Mouse (Mus musculus): Measurements from ENCODE around the gene Snx27. TPM values are rescaled to one million over a fixed set of nuclear protein-coding genes. Genes with fewer than 3 reads are reported as not detected.
A peak's percentile ranks its signal among the peaks of the same experiment; 100 is the strongest.

The Snx27 gene
- total RNA-seq, 4 experiments from 2014 or later, result 33.6 to 45.8 (median 36.6) TPM

DNA sequence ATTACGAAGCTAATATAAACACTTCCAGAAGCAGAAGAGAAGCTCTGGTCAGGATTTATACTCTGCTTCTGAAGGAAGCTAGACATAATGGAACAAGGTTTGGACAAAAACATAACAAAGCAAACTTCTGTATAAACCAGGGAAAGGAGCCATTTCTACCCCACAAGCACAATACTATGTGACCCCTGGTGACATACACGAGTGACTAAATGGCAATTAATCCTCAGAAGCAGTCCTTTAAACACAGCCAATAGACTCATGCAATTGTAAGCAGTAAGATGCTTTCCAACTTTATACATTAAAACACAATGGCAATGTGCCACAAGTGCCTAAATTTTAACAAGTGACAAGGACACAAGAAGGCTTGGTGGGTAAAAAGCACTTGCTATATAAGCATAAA is 15.3 kb downstream of the Snx27 start:
- no peak for DNase-seq (ENCODE audit: low spot score in 2 of 2)

DNA sequence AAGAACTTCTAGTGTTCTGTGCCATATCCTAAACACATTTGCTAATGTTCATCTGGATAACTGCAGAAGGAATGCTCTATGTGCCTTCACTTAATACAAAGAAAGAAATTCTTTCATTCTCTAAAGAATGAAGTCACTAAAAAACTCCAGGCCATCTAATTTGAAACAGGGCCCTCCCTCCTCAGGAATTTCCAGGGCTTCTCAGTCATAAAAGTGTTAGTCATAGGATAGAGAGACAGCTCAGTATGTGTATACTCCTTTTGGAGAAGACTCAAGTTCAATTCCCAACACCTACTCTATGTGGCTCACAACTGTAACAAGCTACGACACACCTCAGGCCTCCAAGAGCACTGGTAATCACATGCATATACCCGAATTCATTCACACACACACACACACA is 17.0 kb downstream of the Snx27 start:
- no peak for DNase-seq (ENCODE audit: low spot score in 2 of 2)

DNA sequence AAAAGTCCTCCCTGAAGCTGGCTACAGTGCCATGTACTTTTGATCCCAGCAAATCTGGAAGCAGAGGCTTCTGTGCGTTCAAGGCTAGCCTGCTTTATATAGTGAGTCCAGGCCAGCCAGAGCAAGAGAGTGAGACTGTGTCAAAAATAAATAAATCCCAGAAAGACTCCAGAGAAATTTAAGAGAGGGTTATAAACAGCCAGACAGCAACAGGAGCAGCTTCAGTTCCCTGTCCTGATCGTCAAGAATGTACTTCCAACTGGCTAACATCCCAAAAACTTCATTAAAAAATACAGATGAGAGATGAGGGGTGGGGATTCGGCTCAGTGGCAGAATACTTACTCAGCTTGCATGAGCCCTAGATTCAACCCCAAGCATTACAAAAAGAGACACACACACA is 17.4 kb downstream of the Snx27 start:
- DNase-seq (ENCODE audit: low spot score in 2 of 2), result no peak

DNA sequence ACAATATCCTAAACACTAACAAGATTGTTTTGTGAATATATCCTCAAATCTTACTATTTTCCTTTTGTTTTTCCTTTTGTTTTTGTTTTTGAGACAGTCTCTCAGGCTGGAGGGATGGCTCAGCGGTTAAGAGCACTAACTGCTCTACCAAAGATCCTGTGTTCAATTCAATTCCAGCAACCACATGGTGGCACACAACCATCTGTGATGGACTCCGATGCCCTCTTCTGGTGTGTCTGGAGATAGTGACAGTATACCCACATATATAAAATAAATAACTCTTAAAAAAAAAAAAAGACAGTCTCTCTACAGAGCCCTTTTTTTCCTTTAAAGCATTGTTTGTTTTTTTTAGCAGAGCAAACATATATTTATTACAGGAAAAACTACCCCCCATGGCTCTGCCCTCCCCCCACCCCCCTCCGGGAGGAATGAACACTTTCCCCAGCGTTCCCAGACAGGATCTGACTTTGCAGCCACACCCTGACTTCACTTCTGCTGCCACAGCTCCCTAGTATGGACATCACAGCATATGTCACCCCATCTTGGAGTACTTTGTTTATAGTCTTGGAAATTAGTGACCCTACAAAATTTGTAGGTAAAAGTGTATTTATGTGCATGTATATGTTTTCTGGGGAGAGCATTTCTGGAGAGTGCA is 18.0 kb downstream of the Snx27 start:
- no peak for DNase-seq (ENCODE audit: low spot score in 2 of 2)

DNA sequence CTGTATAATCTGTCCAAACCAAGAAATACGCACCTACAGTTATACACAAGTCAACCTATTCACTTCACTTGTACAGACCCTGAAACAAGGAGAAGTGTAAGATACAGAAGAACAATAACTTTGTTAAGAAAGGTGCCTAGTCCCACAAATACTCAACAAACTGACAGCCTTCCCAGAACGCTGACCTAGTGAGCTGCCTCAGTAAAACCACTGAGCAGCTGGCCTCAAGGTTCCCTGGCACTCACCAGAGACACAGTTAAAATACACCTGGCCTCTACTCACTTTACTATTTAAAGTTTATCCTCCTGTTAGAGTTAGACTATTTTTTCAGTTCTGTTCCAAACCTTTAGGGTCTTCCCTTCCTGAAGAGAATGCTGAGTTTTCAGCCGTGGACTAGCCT is 19.4 kb downstream of the Snx27 start:
- no peak for DNase-seq (ENCODE audit: low spot score in 2 of 2)

DNA sequence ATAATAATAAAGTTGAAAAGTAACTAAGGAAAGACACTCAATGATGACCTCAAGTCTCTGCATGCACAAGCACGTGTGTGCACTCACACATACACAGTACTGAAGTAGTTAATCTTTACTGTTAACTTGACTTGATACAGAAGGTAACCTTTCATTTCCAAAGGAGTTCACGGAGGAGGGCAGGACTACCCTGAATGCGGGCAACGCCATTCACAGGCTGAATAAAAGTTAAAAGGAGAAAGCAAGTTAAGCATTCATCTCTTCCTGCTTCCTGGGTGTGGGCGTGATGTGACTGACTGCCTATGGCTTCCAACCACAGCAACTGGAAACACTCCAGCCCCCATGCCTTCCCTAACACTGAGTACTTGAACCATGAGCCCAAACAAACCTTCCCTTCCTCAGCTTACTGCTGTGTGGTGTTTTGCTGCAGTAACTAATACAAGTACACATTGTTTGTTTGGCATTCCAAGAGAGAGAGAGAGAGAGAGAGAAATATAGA is 22.5 kb downstream of the Snx27 start:
- DNase-seq (ENCODE audit: low spot score in 2 of 2), result no peak

DNA sequence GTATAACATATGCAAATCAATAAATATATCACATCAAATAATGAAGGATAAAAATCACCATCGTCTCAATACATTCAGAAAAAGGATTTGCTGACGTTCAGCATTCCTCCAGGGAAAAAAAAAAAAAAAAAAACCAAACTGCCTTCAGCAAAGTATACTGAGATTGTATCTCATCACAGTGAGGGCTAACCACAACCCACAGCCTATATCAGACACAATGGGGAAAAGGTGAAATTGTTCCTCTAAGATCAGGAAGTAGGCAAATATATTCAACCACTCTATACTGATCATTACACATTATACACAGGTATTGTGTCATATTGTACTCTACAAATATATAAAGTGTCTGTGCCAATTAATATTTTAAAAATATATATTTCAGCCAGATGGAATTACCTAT is 33.5 kb downstream of the Snx27 start:
- DNase-seq (ENCODE audit: low spot score in 2 of 2), result no peak

DNA sequence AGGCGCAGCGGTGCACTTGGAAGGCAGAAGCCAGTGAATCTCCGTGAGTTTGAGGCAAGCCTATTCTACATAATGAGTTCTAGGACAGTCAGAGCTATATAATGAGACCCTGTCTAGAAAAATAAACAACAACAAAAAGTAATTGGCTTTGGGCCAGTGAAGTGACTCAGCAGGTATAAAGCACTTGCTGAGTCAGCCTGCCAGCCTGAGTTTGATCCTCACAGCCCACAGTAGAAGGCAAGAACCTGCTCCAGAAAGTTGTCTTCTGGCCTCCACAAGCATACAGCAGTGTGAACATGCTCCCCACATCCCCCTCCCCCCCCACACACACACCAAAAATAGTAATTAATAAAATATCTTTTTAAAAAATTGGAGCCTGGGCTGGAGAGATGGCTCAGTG is 45.3 kb downstream of the Snx27 start:
- no peak for DNase-seq (ENCODE audit: low spot score in 2 of 2)

DNA sequence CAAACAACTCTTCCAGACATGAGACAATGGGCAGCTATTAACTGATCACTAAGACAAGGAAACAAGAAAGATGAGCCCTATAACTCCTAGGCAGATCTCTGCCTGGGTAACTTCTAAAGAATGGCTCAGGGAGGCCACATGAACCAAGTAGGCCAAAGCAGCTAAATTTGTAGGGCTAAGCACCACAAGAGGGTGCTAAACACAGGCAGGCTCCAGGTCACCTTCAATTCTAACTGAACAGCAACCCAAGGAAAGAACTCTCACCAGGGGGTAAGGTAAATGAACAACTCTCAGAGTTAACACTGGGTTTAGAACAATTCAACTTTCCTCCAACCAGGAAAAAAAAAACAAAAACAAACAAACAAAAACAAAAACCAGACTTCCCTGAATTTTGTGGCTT is 48.5 kb downstream of the Snx27 start:
- DNase-seq (ENCODE audit: low spot score in 2 of 2), result no peak

DNA sequence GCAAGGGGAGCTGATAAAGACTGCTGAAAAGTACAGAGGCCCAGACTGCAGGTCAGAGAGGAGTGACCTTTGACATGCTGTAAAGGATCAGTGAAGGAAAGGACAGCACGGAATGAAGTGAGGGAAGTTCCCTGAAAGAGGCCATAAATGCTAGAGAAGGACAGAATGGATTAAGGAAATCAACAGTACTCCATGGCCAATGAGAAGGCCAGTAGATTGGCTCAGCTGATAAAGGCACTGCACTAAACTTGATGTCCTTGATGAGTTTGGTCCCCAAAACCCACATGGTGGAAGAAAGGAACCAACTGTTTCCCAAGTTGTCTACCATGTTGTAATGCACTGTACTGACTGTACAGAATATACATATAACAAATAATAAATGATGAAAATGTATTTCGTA is 55.8 kb downstream of the Snx27 start:
- no peak for DNase-seq (ENCODE audit: low spot score in 2 of 2)

DNA sequence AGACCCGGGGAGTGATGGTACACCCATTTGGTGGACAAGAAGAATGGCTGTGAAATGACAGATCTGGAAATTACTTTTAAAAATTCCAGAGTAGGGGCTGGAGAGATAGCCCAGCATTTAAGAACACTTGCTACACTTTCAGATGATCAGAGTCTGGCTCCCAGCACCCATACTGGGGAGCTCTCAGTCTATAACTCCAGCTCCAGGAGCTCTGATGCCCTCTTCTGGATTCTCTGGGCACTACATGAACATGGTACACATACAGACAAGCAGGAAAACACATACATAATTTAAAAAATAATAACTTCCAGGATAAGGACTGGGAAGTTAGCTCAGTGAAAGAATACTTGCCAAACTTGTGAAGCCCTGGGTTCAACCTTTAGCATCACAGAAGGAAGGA is 75.9 kb downstream of the Snx27 start:
- no peak for DNase-seq (ENCODE audit: low spot score in 2 of 2)

DNA sequence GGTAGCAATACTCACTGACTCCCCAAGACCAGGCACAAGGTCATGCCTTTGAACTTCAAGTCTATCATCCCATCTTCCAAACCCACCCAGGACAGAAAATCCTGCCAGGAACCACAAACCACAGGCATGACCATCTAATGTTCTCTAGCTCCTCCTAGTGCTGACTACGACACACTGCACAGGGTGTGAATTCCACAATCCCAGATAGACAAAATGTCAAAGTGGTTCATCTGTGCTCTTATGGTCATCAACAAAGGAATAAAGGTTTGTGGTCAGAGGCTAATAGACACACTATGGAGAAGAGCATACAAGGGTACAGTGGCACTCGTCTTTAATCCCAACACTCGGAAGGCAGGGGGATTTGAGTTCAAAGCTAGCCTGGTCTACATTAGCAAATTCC is 80.3 kb downstream of the Snx27 start:
- no peak for DNase-seq (ENCODE audit: low spot score in 2 of 2)

DNA sequence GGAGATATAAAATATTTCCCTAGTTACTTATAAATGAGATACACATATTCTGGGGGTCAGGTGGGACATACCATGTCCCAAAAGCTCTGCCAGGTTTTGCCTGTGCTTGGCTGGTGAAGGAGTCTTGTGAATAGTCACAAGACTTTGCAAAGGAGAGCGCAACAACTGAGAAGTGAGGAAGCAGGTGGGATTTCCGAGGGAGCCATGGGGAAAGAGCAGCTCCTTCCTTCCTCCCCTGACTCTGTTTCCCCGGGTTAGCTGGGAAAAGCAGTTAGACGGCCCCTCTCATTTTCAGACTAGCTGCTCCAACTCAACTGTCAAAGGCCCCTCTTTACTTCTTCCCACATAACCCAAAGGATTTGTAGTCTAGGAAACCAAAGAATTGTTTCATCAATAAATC is 85.4 kb downstream of the Snx27 start:
- no peak for DNase-seq (ENCODE audit: low spot score in 2 of 2)

DNA sequence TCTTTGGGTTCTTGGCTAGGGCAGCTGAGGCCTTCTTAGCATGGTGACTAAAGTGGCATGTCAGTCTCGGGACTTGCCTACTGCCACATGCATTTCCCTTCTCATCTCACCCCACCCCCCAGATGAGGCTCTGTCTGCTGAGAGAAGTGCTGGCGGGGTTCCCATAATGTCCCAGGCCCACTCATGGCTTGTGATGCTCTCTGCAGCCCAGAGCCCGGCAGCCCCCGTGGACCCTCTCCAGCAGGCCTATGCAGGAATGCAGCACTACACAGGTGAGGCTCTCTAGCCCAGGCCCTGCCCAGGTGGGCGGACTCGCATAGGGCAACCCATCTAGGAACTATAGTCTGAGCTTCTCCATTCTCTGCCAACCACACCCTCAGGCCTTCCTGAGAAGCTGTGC is 94.9 kb downstream of the Snx27 start:
- DNase-seq (ENCODE audit: low spot score in 2 of 2), result no peak

DNA sequence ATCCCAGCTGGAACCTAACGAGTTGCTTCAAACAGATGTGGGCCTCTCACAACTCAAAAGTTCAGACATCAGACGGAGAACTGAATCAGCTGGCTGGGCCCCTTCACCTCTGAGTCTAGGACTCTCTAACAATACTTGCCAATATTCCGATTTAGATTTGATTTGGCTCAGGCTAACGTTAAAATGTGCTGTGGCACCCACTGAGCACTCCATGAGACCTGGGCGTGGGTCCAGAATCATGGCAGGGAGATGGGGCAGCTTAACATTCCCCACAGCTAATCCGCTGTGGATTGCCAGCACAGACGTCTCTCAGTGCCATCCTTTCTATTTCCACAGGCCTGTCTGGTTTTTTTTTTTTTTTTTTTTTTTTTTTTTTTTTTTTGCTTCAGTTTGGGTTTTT is 96.6 kb downstream of the Snx27 start:
- DNase-seq (ENCODE audit: low spot score in 2 of 2), result no peak

DNA sequence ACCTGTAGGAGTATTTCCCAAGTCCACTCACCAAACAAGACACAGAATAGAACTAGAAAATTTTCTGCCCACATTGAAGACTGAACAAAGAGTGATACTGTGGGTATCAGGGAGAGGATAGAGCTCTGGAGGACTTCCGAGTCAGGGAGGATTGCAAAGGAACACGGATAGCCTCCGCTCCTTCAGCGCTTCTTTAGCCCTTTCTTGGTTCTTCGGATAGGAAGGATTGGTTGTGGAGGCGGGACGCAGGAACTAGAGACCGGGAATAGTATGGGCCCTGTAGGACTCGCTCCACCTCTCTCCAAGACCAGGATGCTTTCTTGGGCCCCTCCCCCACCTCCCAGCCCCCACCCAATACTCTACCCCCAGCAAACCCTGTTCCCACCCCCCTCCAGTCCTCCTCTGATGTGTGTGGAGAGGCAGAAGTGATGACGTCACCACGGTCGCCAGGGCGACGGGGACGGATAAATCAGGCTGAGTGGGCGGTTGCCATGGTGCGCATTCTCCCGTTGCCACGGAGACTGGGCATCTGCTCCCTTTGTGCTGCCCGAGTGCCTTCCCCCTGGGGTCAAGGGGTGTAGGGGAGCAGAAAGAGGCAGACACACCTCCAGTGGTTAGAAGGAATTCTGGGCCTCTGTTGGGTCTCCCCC is 98.6 kb downstream of the Snx27 start:
- no peak for DNase-seq (ENCODE audit: low spot score in 2 of 2)

DNA sequence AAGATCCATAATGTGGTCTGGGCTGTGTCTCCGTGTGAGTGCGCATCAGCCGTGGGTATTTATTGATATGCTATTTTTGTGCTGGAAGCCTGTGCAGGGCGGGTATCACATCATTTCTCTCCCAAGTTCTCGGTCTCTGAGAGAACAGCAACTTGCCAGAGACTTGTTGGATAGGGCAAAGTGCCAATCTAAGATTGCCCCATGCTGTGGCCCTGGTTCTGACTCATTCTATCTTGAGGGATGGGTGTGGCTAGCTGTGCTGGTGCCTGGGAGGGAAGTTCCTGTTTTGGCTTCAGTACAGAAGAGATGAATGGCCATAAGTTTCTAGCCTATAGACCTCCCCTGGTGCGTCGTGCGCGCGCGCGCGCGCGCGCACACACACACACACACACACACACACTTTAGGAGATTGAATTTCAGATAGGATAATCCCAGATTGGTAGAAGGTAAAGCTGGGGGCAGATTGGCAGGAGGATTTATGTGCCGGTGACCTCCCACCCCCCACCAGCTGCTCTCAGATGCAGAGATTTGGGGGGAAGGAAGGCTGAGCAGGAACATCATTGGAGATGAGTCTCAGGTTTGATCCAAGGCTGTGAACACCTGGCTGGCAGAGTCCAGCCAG is 99.6 kb downstream of the Snx27 start:
- DNase-seq (ENCODE audit: low spot score in 2 of 2), result peak in 1 of 2 experiments; percentile 34

DNA sequence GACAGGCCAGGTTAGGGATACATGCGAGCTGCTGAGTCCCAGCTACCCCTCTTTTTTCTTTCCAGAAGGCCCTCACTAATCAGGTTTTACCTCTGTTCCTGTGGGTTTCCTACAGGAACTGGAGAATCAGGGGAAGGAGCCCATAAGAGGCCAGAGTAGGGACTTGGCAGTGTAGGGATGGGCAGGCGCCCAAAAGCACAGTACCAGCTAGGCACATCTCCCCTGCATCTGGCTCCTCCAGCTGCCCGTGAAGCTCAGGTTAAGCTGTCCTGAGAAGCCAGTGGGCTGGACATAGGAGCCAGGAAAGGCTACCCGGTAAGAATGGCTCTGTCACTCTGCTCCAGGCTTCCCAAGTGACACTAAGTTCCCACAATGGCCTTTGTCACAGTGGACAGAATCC is 101.1 kb downstream of the Snx27 start:
- peak; percentile 19 to 60 for DNase-seq (ENCODE audit: low spot score in 2 of 2)

DNA sequence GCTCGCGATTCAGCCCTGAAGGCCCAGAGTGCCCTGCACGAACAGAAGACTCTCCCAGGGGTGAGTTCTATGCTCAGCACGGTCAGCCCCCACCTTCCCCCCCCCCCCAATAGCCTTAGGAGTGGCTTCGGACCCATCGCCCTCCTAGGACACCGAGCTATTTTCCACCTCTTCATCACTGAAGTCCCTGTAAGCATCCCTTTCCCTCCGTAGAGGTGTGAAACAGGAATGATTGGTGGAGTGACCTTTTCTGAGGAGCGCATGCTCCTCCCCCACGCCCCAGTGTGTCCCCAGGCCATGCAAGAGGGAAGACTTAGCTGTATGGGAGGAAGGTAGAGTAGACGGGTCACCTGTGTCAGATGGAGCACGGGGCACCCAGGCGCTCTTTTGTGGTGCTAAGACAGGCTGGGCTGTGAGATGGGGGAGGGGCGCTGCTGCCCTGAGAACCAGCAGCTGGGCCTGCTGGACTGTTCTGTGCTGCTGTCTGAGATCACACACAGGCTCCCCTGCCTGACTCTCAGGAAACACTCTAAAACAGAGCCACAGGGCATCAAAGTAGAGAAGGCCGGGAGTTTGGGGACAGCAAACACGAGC is 102.1 kb downstream of the Snx27 start, which contains the start of gene Riiad1:
Gene Riiad1 (minus strand): TSS at position 51 of the 594 bp plus-strand sequence.
- no peak for DNase-seq (ENCODE audit: low spot score in 2 of 2)

DNA sequence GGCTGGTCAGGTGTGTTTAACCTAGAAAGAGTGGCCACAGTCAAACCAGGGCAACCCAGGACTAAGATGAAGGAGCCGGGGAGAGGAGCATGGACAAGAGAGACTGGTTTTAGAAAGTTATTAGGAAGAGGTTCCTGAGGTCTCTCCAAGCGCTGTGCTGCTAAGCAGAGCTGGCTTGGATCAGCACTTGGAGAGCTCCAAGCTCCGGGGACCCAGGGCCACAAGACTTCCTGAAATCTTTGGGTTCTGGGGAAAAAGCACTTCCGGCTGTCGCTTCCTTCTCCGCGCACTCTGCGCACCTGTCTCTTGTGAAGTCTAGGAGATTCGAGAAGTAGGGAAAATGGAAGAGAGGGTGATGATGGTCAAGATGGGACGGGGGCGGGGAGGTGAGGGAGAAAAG is 103.0 kb downstream of the Snx27 start:
- DNase-seq (ENCODE audit: low spot score in 2 of 2), result no peak

DNA sequence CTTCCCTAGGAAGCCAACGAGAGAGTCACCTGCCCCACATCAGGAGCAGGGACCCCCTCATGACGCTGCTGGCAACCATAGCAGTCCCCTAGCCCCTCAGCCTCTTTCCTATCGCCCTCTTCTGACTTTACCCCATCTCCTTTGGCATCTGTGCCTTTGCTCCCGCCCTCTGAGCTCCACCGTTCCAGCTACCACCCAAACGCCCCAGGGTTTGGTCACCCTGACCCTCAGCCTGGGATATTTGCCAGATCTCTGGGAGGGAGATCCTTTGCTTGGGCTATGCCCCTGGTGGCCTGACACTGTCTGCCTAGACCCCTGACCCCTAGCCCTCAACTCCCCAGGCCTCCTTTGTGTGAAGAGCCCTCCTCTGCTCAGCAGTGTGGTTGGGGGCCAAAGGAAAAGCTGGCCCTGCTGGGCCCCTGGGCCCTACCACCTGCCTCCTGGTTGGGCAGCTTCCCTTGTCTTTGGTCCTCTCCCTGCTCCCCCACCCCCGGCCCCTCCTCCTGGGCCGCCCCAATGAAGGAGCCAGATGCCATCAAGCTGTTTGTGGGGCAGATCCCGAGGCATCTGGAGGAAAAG is 103.8 kb downstream of the Snx27 start:
- DNase-seq (ENCODE audit: low spot score in 2 of 2), result no peak

DNA sequence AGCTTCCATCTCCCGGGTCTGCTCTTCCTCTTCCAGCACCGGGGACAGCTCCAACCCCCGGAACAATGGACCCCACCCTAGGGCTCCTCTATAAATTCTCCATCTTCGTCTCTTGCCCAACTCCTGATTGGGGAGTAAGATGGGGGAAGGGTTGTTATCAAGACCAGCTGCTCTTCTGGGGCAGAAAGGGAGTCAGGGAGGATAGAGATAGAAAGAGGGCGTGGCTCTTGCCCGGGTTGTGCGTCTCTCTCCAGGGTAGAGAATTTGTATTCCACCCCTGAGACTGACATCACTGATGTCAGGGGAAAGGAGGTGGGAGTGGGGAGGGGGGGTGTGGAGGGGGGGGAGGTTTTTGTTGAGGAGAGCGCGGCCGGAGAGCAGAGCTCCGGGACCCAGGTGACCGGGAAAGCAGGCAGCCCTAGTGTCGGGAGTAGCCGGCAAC is 104.5 kb downstream of the Snx27 start, which contains the start of gene Celf3:
Gene Celf3 (plus strand): TSS at position 315 of the 442 bp plus-strand sequence.
- DNase-seq (ENCODE audit: low spot score in 2 of 2), result no peak
